Mouse (Mus musculus): Measurements from ENCODE around the gene Peg12. TPM values are rescaled to one million over a fixed set of nuclear protein-coding genes. Genes with fewer than 3 reads are reported as not detected.

Peg12 gene
- polyA plus RNA-seq, 1 experiment from 2014 or later = 63.7 TPM

Other genes with a start within 250 kb of the Peg12 start
- gene Ndn, start 117.9 kb downstream of the Peg12 start, polyA plus RNA-seq (2014; fragmentation: Nextera tagmentation; extraction: Ambion mirVana) = 190 and 203 TPM in 2 replicates
- 6.0 and 7.5 TPM in 2 replicates for gene Magel2, start 87.5 kb downstream of the Peg12 start, polyA plus RNA-seq (2014; fragmentation: Nextera tagmentation; extraction: Ambion mirVana)
- gene Mkrn3, start 44.4 kb downstream of the Peg12 start, polyA plus RNA-seq (2014; fragmentation: Nextera tagmentation; extraction: Ambion mirVana) = 12.7 and 13.2 TPM in 2 replicates